ENCODE assay signal across 21 mouse cellular contexts in the genomic region with DNA sequence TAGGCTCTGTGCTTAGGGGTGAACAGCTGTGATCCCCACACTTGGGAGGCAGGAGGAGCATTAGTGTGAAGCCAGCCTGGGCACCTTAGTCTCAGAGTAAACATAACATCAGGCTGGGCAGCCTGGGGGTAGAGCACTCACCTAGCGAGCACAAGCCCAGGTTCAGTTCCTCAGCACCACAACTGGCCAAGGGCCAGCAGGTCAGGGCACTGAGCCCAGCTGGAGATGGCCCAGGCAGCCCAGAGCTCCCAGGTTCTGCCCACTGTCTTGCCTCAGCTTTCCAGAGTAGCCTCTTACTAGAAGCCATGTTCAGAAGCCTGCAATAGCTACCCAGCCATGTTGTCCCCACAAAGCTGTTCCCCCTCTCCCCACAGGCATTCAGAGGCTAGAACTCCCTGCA. TPM values are rescaled to one million over a fixed set of nuclear protein-coding genes. Genes with fewer than 3 reads are reported as not detected.
DNase-seq lines count a peak whose midpoint lies in the region; ATAC-seq and TF ChIP-seq lines count a peak whose summit lies in the region.
"Had no signal": no experiment of that assay in that cellular context is flagged by ENCODE, and none has a peak within 500 bp of the region (broad histone marks: within the 10 kb centered on the region; RNA-seq: fewer than 3 reads in every experiment).

No protein-coding gene starts in this region.

- peaks cover 96% of the 10 kb centered on the region for H3K36me3 ChIP-seq in embryonic facial prominence, embryonic 13.5 days
- H3K36me3 ChIP-seq in embryonic facial prominence, embryonic 10.5 days (replicated peaks) = peaks cover 98% of the 10 kb centered on the region
- H3K36me3 ChIP-seq in liver, adult 2 months (ENCODE audit: control insufficient read depth, insufficient read depth, low read length) = peaks cover 28% of the 10 kb centered on the region; the same call in 1 of the 2 replicates
- H3K36me3 ChIP-seq in liver, postnatal 0 days (replicated peaks; ENCODE audit: insufficient read depth, low read length) = peaks cover 40% of the 10 kb centered on the region

- H3K9me3 ChIP-seq in embryonic facial prominence, embryonic 13.5 days = no peaks in the 10 kb centered on the region
- no peaks in the 10 kb centered on the region for H3K9me3 ChIP-seq in embryonic facial prominence, embryonic 10.5 days
- H3K9me3 ChIP-seq in liver, postnatal 0 days (ENCODE audit: low read length) = no peaks in the 10 kb centered on the region
- H3K9me3 ChIP-seq: forebrain, embryonic 13.5 days; intestine, embryonic 15.5 days; limb, embryonic 12.5 days; megakaryocyte, embryonic 14.5 days; stomach, embryonic 15.5 days had no signal

- ATAC-seq in embryonic facial prominence, embryonic 13.5 days (ENCODE audit: insufficient number of reproducible peaks, insufficient read depth, low FRiP score, low TSS enrichment, low read depth) = no peak
- ATAC-seq in liver, postnatal 0 days = no peak
- no peak for ATAC-seq in megakaryocyte-erythroid progenitor cell, adult 5-6 weeks (replicated peaks; ENCODE audit: low FRiP score, low TSS enrichment, poor library complexity, severe bottlenecking)
- ATAC-seq: forebrain, embryonic 13.5 days; intestine, embryonic 15.5 days; lung, postnatal 0 days had no signal

- 87% methylated on average over 1 of the region's 1 CpGs for WGBS in embryonic facial prominence, embryonic 13.5 days
- 94% methylated on average over 1 of the region's 1 CpGs for WGBS in embryonic facial prominence, embryonic 10.5 days
- 7% methylated on average over 1 of the region's 1 CpGs for WGBS in liver, adult 2 months
- WGBS in liver, postnatal 0 days (ENCODE audit: insufficient replicate concordance) = 69% methylated on average over 1 of the region's 1 CpGs

- no peak overlapping the region for H3K27ac ChIP-seq in embryonic facial prominence, embryonic 13.5 days
- H3K27ac ChIP-seq in embryonic facial prominence, embryonic 10.5 days (replicated peaks) = no peak overlapping the region
- no peak overlapping the region for H3K27ac ChIP-seq in liver, adult 2 months (replicated peaks; ENCODE audit: insufficient read depth, low read depth, low read length)
- no peak overlapping the region for H3K27ac ChIP-seq in liver, postnatal 0 days (ENCODE audit: low read depth)
- H3K27ac ChIP-seq: forebrain, embryonic 13.5 days; hindbrain, embryonic 14.5 days; intestine, embryonic 15.5 days; limb, embryonic 12.5 days; liver, embryonic 14.5 days; stomach, embryonic 15.5 days had no signal

- no peak overlapping the region for H3K4me2 ChIP-seq in embryonic facial prominence, embryonic 13.5 days
- no peak overlapping the region for H3K4me2 ChIP-seq in liver, postnatal 0 days (ENCODE audit: low read depth, low read length)
- H3K4me2 ChIP-seq: forebrain, embryonic 13.5 days; hindbrain, embryonic 14.5 days; intestine, embryonic 15.5 days; limb, embryonic 12.5 days; stomach, embryonic 15.5 days had no signal

- H3K4me3 ChIP-seq in embryonic facial prominence, embryonic 13.5 days = no peak overlapping the region
- H3K4me3 ChIP-seq in embryonic facial prominence, embryonic 10.5 days = no peak overlapping the region
- no peak overlapping the region for H3K4me3 ChIP-seq in liver, adult 2 months (ENCODE audit: insufficient read depth, low read depth, low read length)
- no peak overlapping the region for H3K4me3 ChIP-seq in liver, postnatal 0 days (ENCODE audit: low read depth, low read length)
- H3K4me3 ChIP-seq: forebrain, embryonic 13.5 days; intestine, embryonic 15.5 days; limb, embryonic 12.5 days; megakaryocyte, embryonic 14.5 days; stomach, embryonic 15.5 days had no signal

- no peak for TF ChIP-seq CTCF in liver, adult 2 months (IDR thresholded peaks at IDR 0.05; ENCODE audit: low read depth, low read length)
- TF ChIP-seq CTCF in liver, postnatal 0 days (IDR thresholded peaks at IDR 0.05; ENCODE audit: low read depth) = no peak

- no peaks in the 10 kb centered on the region for H3K4me1 ChIP-seq in embryonic facial prominence, embryonic 13.5 days
- H3K4me1 ChIP-seq in embryonic facial prominence, embryonic 10.5 days = no peaks in the 10 kb centered on the region
- no peaks in the 10 kb centered on the region for H3K4me1 ChIP-seq in liver, adult 2 months (ENCODE audit: control insufficient read depth, insufficient read depth, low read length)
- H3K4me1 ChIP-seq in liver, postnatal 0 days (ENCODE audit: insufficient read depth) = no peaks in the 10 kb centered on the region
- H3K4me1 ChIP-seq: intestine, embryonic 15.5 days; limb, embryonic 12.5 days; stomach, embryonic 15.5 days had no signal

- no peak for DNase-seq in embryonic facial prominence, embryonic 10.5 days (ENCODE audit: low spot score)
- peak; percentile 70 for DNase-seq in liver, adult 2 months (ENCODE audit: extremely low read depth, low read depth, low spot score)
- no peak for DNase-seq in liver, postnatal 0 days
- peak; percentile 75 for DNase-seq in cerebellum, adult 8-10 months
- DNase-seq in kidney, postnatal 36 days = peak; percentile 63 to 78
- DNase-seq in left cerebral cortex, adult 11 months (ENCODE audit: low spot score) = no peak
- DNase-seq: embryo, embryonic 11 days; gastrocnemius, postnatal 36 days; heart, postnatal 10 days; spleen, adult 18-20 months; thymus, adult 2 months had no signal

- no peaks in the 10 kb centered on the region for H3K27me3 ChIP-seq in embryonic facial prominence, embryonic 13.5 days
- H3K27me3 ChIP-seq in embryonic facial prominence, embryonic 10.5 days (replicated peaks; ENCODE audit: low read depth, poor library complexity, severe bottlenecking) = no peaks in the 10 kb centered on the region
- H3K27me3 ChIP-seq in liver, adult 2 months (ENCODE audit: control insufficient read depth, insufficient read depth, low read length) = no peaks in the 10 kb centered on the region
- no peaks in the 10 kb centered on the region for H3K27me3 ChIP-seq in liver, postnatal 0 days (ENCODE audit: insufficient read depth, low read length)
- H3K27me3 ChIP-seq: forebrain, embryonic 13.5 days; intestine, embryonic 15.5 days; limb, embryonic 12.5 days; stomach, embryonic 15.5 days had no signal

- 0 out of 2 replicates have a peak overlapping the region, but pooled peaks have one; percentile 27 for H3K9ac ChIP-seq in embryonic facial prominence, embryonic 13.5 days
- H3K9ac ChIP-seq in liver, adult 2 months (ENCODE audit: low read depth, low read length) = no peak overlapping the region
- no peak overlapping the region for H3K9ac ChIP-seq in liver, postnatal 0 days (replicated peaks)
- H3K9ac ChIP-seq: forebrain, embryonic 13.5 days; hindbrain, embryonic 14.5 days; intestine, embryonic 15.5 days; limb, embryonic 12.5 days; liver, embryonic 14.5 days; stomach, embryonic 15.5 days had no signal

- H3K79me2 ChIP-seq in liver, adult 2 months (ENCODE audit: control insufficient read depth, insufficient read depth, low read length) = no peaks in the 10 kb centered on the region

- no peak for TF ChIP-seq POLR2A in liver, adult 2 months (IDR thresholded peaks at IDR 0.05; ENCODE audit: extremely low read depth, insufficient read depth, low read length)

- no peak for TF ChIP-seq EP300 in liver, postnatal 0 days (IDR thresholded peaks at IDR 0.05; ENCODE audit: low read depth)

RNA-seq across cellular contexts. Expression of a gene that starts 21.8 kb away (rescaled TPM):
- polyA plus RNA-seq in embryonic facial prominence, embryonic 13.5 days (2015; fragmentation: Nextera tagmentation; extraction: Ambion mirVana) = 7.3 and 9.2 TPM in 2 replicates
- 0.20 and 1.6 TPM in 2 replicates for polyA plus RNA-seq in embryonic facial prominence, embryonic 10.5 days (2016; fragmentation: Nextera tagmentation; extraction: Ambion mirVana)
- total RNA-seq in liver, adult 2 months (2014; rRNA removed) = 0.18 and 0.94 TPM in 2 replicates
- 0.35 and 0.41 TPM in 2 replicates for polyA plus RNA-seq in liver, adult 2 months (2012; rRNA removed)
- 4.5 and 4.6 TPM in 2 replicates for polyA plus RNA-seq in liver, postnatal 0 days (2015; fragmentation: Nextera tagmentation; extraction: Ambion mirVana)
- not detected in 2 replicates for total RNA-seq in megakaryocyte-erythroid progenitor cell, adult 5-6 weeks (2014; fragmentation: Nextera tagmentation)
- total RNA-seq in megakaryocyte-erythroid progenitor cell, adult 5-6 weeks (2017) = not detected in 2 replicates

RNA-seq across cellular contexts. Expression of a gene that starts 29.2 kb away (rescaled TPM):
- 73.7 TPM in 2 replicates for polyA plus RNA-seq in embryonic facial prominence, embryonic 13.5 days (2015; fragmentation: Nextera tagmentation; extraction: Ambion mirVana)
- 99.0 and 102 TPM in 2 replicates for polyA plus RNA-seq in embryonic facial prominence, embryonic 10.5 days (2016; fragmentation: Nextera tagmentation; extraction: Ambion mirVana)
- 55.8 and 83.0 TPM in 2 replicates for total RNA-seq in liver, adult 2 months (2014; rRNA removed)
- 41.9 and 79.0 TPM in 2 replicates for polyA plus RNA-seq in liver, adult 2 months (2012; rRNA removed)
- 29.9 and 33.0 TPM in 2 replicates for polyA plus RNA-seq in liver, postnatal 0 days (2015; fragmentation: Nextera tagmentation; extraction: Ambion mirVana)
- 4.1 and 5.4 TPM in 2 replicates for total RNA-seq in megakaryocyte-erythroid progenitor cell, adult 5-6 weeks (2014; fragmentation: Nextera tagmentation)
- 6.9 and 8.5 TPM in 2 replicates for total RNA-seq in megakaryocyte-erythroid progenitor cell, adult 5-6 weeks (2017)

Comparison
In these comparisons a context has a peak if more than half of its experiments do, and no peak if none do; other contexts are left out.
1. DNase-seq: peak in liver, adult 2 months (single experiment), cerebellum, adult 8-10 months (single experiment) and kidney, postnatal 36 days (2 of 2); none in embryonic facial prominence, embryonic 10.5 days (single experiment), liver, postnatal 0 days (single experiment) and left cerebral cortex, adult 11 months (single experiment).